Mouse (Mus musculus) lung, postnatal 0 days (tissue): ENCODE results near the gene Tspo.
A peak's percentile ranks its signal among the peaks of the same experiment; 100 is the strongest.

Experiments
- CTCF ChIP-seq: IDR thresholded peaks from 2 replicates; pipeline ENCODE4 v1.5.1; 2016; ENCODE audit warnings: antibody characterized with exemption, mild to moderate bottlenecking
- EP300 ChIP-seq: IDR thresholded peaks from 2 replicates; pipeline ENCODE4 v1.6.1; 2016; ENCODE audit warnings: antibody characterized with exemption, mild to moderate bottlenecking, control low read depth

GRCm38 (mm10) chr15:83583419-83584156 lies 20.2 kb downstream of the Tspo start:
- TF ChIP-seq CTCF (peak; percentile 78), EP300 (no peak)
